Mouse (Mus musculus) MEL (cell line): ENCODE measurements at regions not wholly inside any gene's neighbourhood (a gene's known extent, or its start where the extent isn't known, plus 50 kb on each side); places are given as distances from the start of the nearest gene placed in this dataset.

ENCODE experiments used
- DNase-seq: peaks from one replicate; pipeline ENCODE4 v3.0.0; 2011; ENCODE audit warnings: low read depth, low spot score
- H3K27ac ChIP-seq: 2 replicates; pipeline ENCODE4 v1.5.1; 2012; ENCODE audit warnings: low read depth, mild to moderate bottlenecking, control low read depth, low read length, moderate library complexity; ENCODE audit not compliant: control insufficient read depth
- H3K27me3 ChIP-seq, 2 experiments: fragments of 150-350 bp in 1 of 2; sonication (generic) in 1 of 2; 2 replicates each; pipeline ENCODE4 v1.6.1; 2012; ENCODE audit warnings: low read length in 2 of 2, mild to moderate bottlenecking in 2 of 2, improper control_type of control experiment in 1 of 2, moderate library complexity in 1 of 2; ENCODE audit not compliant: insufficient read depth in 2 of 2, control insufficient read depth in 1 of 2
- H3K36me3 ChIP-seq, 2 experiments: 2 replicates each; pipeline ENCODE4 v1.6.1; 2012 to 2014; ENCODE audit warnings: low read length in 2 of 2, improper control_type of control experiment in 1 of 2, inconsistent platforms in 1 of 2, mild to moderate bottlenecking in 1 of 2; ENCODE audit not compliant: insufficient read depth in 2 of 2, control insufficient read depth in 1 of 2
- H3K4me1 ChIP-seq, 2 experiments: fragments of 150-350 bp in 1 of 2; sonication (generic) in 1 of 2; 2 replicates each; pipeline ENCODE4 v1.6.1; 2012; ENCODE audit warnings: low read length in 2 of 2, improper control_type of control experiment in 1 of 2, mild to moderate bottlenecking in 1 of 2; ENCODE audit not compliant: insufficient read depth in 2 of 2, control insufficient read depth in 1 of 2
- H3K4me3 ChIP-seq, 2 experiments: fragments of 150-350 bp in 1 of 2; sonication (generic) in 1 of 2; 2 replicates each; pipeline ENCODE4 v1.5.1; 2012; ENCODE audit warnings: low read depth in 2 of 2, low read length in 2 of 2, mild to moderate bottlenecking in 2 of 2, moderate library complexity in 2 of 2, control low read depth in 1 of 2, improper control_type of control experiment in 1 of 2; ENCODE audit not compliant: control insufficient read depth in 1 of 2, insufficient read depth in 1 of 2
- H3K79me2 ChIP-seq: 2 replicates; pipeline ENCODE4 v1.6.1; 2012; ENCODE audit warnings: mild to moderate bottlenecking, low read length, moderate library complexity; ENCODE audit not compliant: control insufficient read depth, poor library complexity, insufficient read depth
- H3K9ac ChIP-seq: 2 replicates; pipeline ENCODE4 v1.6.1; 2012; ENCODE audit warnings: low read depth, mild to moderate bottlenecking, control low read depth, low read length, moderate library complexity; ENCODE audit not compliant: control insufficient read depth, poor library complexity, severe bottlenecking
- H3K9me3 ChIP-seq: fragments of 150-350 bp; sonication (generic); replicated peaks from 2 replicates; pipeline ENCODE4 v1.6.1; 2012; ENCODE audit warnings: mild to moderate bottlenecking, low read length, improper control_type of control experiment, moderate library complexity; ENCODE audit not compliant: insufficient read depth
- CHD1 ChIP-seq: IDR thresholded peaks from 2 replicates; pipeline ENCODE4 v1.6.1; 2012; ENCODE audit warnings: low read depth, mild to moderate bottlenecking, inconsistent platforms, low read length, improper control_type of control experiment
- E2F4 ChIP-seq: IDR thresholded peaks from 2 replicates; pipeline ENCODE4 v1.6.1; 2011; ENCODE audit warnings: low read depth, low read length, improper control_type of control experiment, borderline replicate concordance
- ELF1 ChIP-seq: IDR thresholded peaks from 2 replicates; pipeline ENCODE4 v1.6.1; 2014; ENCODE audit warnings: low read depth, mild to moderate bottlenecking, inconsistent platforms, low read length, improper control_type of control experiment, moderate library complexity
- EP300 ChIP-seq, 2 experiments: IDR thresholded peaks; 2 replicates each; pipeline ENCODE4 v1.6.1; 2011; ENCODE audit warnings: improper control_type of control experiment in 2 of 2, low read length in 2 of 2, low read depth in 1 of 2, mild to moderate bottlenecking in 1 of 2
- ETS1 ChIP-seq: IDR thresholded peaks from 2 replicates; pipeline ENCODE4 v1.6.1; 2012; ENCODE audit warnings: low read depth, mild to moderate bottlenecking, inconsistent platforms, low read length, improper control_type of control experiment, moderate library complexity
- GATA1 ChIP-seq: IDR thresholded peaks from 2 replicates; pipeline ENCODE4 v1.6.1; 2011; ENCODE audit warnings: low read depth, low read length, improper control_type of control experiment
- HCFC1 ChIP-seq: IDR thresholded peaks from 2 replicates; pipeline ENCODE4 v1.6.1; 2012; ENCODE audit warnings: low read depth, mild to moderate bottlenecking, inconsistent platforms, low read length, improper control_type of control experiment, moderate library complexity
- JUND ChIP-seq: IDR thresholded peaks from 2 replicates; pipeline ENCODE4 v1.6.1; 2011; ENCODE audit warnings: low read depth, mild to moderate bottlenecking, improper control_type of control experiment, low read length
- KAT2A ChIP-seq: conservative IDR thresholded peaks from 2 replicates; pipeline ENCODE4 v1.6.1; 2012; ENCODE audit warnings: low read depth, low read length, improper control_type of control experiment, inconsistent platforms
- MAFK ChIP-seq: IDR thresholded peaks from 2 replicates; pipeline ENCODE4 v1.6.1; 2011; ENCODE audit warnings: low read depth, mild to moderate bottlenecking, low read length, improper control_type of control experiment, borderline replicate concordance
- MAX ChIP-seq: IDR thresholded peaks from 2 replicates; pipeline ENCODE4 v1.6.1; 2011; ENCODE audit warnings: low read length, improper control_type of control experiment
- MAZ ChIP-seq: IDR thresholded peaks from 2 replicates; pipeline ENCODE4 v1.6.1; 2012; ENCODE audit warnings: low read depth, mild to moderate bottlenecking, inconsistent platforms, low read length, improper control_type of control experiment
- MEF2A ChIP-seq: IDR thresholded peaks from 2 replicates; pipeline ENCODE4 v1.6.1; 2014; ENCODE audit warnings: low read depth, mild to moderate bottlenecking, inconsistent platforms, low read length, improper control_type of control experiment; ENCODE audit not compliant: poor library complexity, insufficient replicate concordance, severe bottlenecking; ENCODE audit errors: extremely low read depth
- MYB ChIP-seq: IDR thresholded peaks from 2 replicates; pipeline ENCODE4 v1.6.1; 2011; ENCODE audit warnings: mild to moderate bottlenecking, low read depth, low read length, improper control_type of control experiment
- MYC ChIP-seq: IDR thresholded peaks from 2 replicates; pipeline ENCODE4 v1.6.1; 2011; ENCODE audit warnings: low read depth, mild to moderate bottlenecking, low read length, improper control_type of control experiment, moderate library complexity
- NELFE ChIP-seq: IDR thresholded peaks from 2 replicates; pipeline ENCODE4 v1.6.1; 2011; ENCODE audit warnings: low read depth, low read length, improper control_type of control experiment
- POLR2A ChIP-seq, 2 experiments: IDR thresholded peaks; 2 replicates each; pipeline ENCODE4 v1.6.1; 2011 to 2012; ENCODE audit warnings: low read length in 2 of 2, mild to moderate bottlenecking in 2 of 2, control low read depth in 1 of 2, improper control_type of control experiment in 1 of 2, low read depth in 1 of 2, moderate library complexity in 1 of 2; ENCODE audit not compliant: control insufficient read depth in 1 of 2, insufficient read depth in 1 of 2, poor library complexity in 1 of 2
- POLR2AphosphoS5 ChIP-seq: IDR thresholded peaks from 2 replicates; pipeline ENCODE4 v1.6.1; 2012; ENCODE audit warnings: low read depth, borderline replicate concordance, mild to moderate bottlenecking, inconsistent platforms, low read length, moderate library complexity, mixed read lengths
- RAD21 ChIP-seq: IDR thresholded peaks from 2 replicates; pipeline ENCODE4 v1.6.1; 2011; ENCODE audit warnings: mild to moderate bottlenecking, low read depth, low read length, improper control_type of control experiment
- TAL1 ChIP-seq: IDR thresholded peaks from 2 replicates; pipeline ENCODE4 v1.6.1; 2012; ENCODE audit warnings: mild to moderate bottlenecking, inconsistent platforms, low read length, moderate library complexity, mixed read lengths
- TCF12 ChIP-seq: IDR thresholded peaks from 2 replicates; pipeline ENCODE4 v1.6.1; 2014; ENCODE audit warnings: low read depth, mild to moderate bottlenecking, inconsistent platforms, low read length, improper control_type of control experiment, moderate library complexity
- UBTF ChIP-seq: IDR thresholded peaks from 2 replicates; pipeline ENCODE4 v1.6.1; 2012; ENCODE audit warnings: low read depth, mild to moderate bottlenecking, inconsistent platforms, low read length, improper control_type of control experiment, moderate library complexity, borderline replicate concordance; ENCODE audit not compliant: insufficient read depth
- USF1 ChIP-seq: IDR thresholded peaks from 2 replicates; pipeline ENCODE4 v1.6.1; 2014; ENCODE audit warnings: low read depth, mild to moderate bottlenecking, inconsistent platforms, low read length, improper control_type of control experiment, moderate library complexity
- ZC3H11A ChIP-seq: IDR thresholded peaks from 2 replicates; pipeline ENCODE4 v1.6.1; 2012; ENCODE audit warnings: low read depth, mild to moderate bottlenecking, inconsistent platforms, low read length, improper control_type of control experiment
- ZMIZ1 ChIP-seq: IDR thresholded peaks from 2 replicates; pipeline ENCODE4 v1.6.1; 2012; ENCODE audit warnings: low read depth, mild to moderate bottlenecking, inconsistent platforms, low read length, improper control_type of control experiment, moderate library complexity

GRCm38 (mm10) chr17:44366438-44366837 lies 178.1 kb downstream of the Clic5 start:
- no peak for TF ChIP-seq E2F4
- no peak for TF ChIP-seq TCF12
- TF ChIP-seq MAZ: no peak
- no peak for TF ChIP-seq MYB
- no peak for TF ChIP-seq JUND
- TF ChIP-seq ZMIZ1: no peak
- TF ChIP-seq TAL1: no peak
- no peak for TF ChIP-seq EP300 (IDR thresholded peaks at IDR 0.05; ENCODE audit: low read depth in 1 of 2, low read length in 2 of 2)
- Histone ChIP-seq H3K27ac (no peak overlapping the region), H3K36me3 (no peaks in the 10 kb centered on the region), H3K79me2 (no peaks in the 10 kb centered on the region), H3K9ac (no peak overlapping the region), H3K9me3 (no peaks in the 10 kb centered on the region), H3K4me1 (no peaks in the 10 kb centered on the region), H3K4me3 (no peak overlapping the region), H3K27me3 (no peaks in the 10 kb centered on the region)
- no peak for DNase-seq

GRCm38 (mm10) chr17:44367561-44367960 lies 179.2 kb downstream of the Clic5 start:
- no peaks in the 10 kb centered on the region for H3K36me3 ChIP-seq
- H3K9ac ChIP-seq: no peak overlapping the region
- H3K79me2 ChIP-seq: no peaks in the 10 kb centered on the region
- H3K4me1 ChIP-seq: no peaks in the 10 kb centered on the region
- no peaks in the 10 kb centered on the region for H3K9me3 ChIP-seq
- no peak overlapping the region for H3K27ac ChIP-seq
- TF ChIP-seq MAX: no peak
- no peak for TF ChIP-seq CHD1
- no peak for TF ChIP-seq NELFE
- no peak for TF ChIP-seq HCFC1
- no peak for TF ChIP-seq MAZ
- TF ChIP-seq KAT2A: no peak
- no peak for TF ChIP-seq MAFK
- no peak for DNase-seq
- H3K27me3 ChIP-seq: no peaks in the 10 kb centered on the region
- H3K4me3 ChIP-seq: no peak overlapping the region

DNA sequence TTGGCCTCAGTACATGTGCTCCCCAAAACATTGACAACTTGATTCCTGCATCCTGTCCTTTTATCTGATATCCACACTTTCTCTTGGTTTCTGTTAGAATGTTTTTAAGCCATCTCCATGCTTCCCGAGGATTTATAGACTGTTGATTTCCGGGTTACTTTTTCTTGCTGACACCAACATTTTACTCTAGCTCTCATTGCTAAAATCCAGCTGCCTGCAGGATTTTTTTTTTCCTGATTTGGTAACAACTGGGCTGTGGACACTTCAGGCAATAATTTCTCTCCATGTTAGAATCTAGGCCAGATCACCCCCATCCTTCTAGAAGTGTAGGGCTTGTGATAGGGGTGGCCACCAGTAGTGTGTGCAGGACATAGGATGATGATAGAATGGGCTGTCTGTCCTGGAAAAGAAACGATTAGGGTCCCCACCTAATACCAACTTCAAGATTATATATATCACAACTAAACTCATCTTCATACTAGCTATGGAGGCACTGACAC lies 182.6 kb downstream of the Clic5 start:
- Histone ChIP-seq H3K9ac (no peak overlapping the region), H3K36me3 (no peaks in the 10 kb centered on the region), H3K79me2 (no peaks in the 10 kb centered on the region), H3K9me3 (no peaks in the 10 kb centered on the region), H3K4me3 (no peak overlapping the region), H3K27ac (no peak overlapping the region), H3K4me1 (no peaks in the 10 kb centered on the region), H3K27me3 (no peaks in the 10 kb centered on the region)
- DNase-seq: no peak
- no peak for TF ChIP-seq E2F4
- no peak for TF ChIP-seq ETS1
- no peak for TF ChIP-seq MAZ
- TF ChIP-seq KAT2A: no peak
- no peak for TF ChIP-seq JUND
- TF ChIP-seq MAFK: no peak
- no peak for TF ChIP-seq MYC
- TF ChIP-seq RAD21: no peak
- no peak for TF ChIP-seq POLR2A (IDR thresholded peaks at IDR 0.05; ENCODE audit: control insufficient read depth in 1 of 2, insufficient read depth in 1 of 2, low read depth in 1 of 2, low read length in 2 of 2, poor library complexity in 1 of 2)
- no peak for TF ChIP-seq GATA1
- TF ChIP-seq MEF2A: no peak
- TF ChIP-seq ZC3H11A: no peak
- TF ChIP-seq ZMIZ1: no peak
- TF ChIP-seq EP300 (IDR thresholded peaks at IDR 0.05; ENCODE audit: low read depth in 1 of 2, low read length in 2 of 2): no peak
- TF ChIP-seq ELF1: no peak
- no peak for TF ChIP-seq UBTF
- TF ChIP-seq USF1: no peak
- TF ChIP-seq POLR2AphosphoS5: no peak
